Comparison of ENCODE assay signal across 17 mouse cellular contexts in genomic region chr3:94375146-94375545, GRCm38 (mm10). TPM values are rescaled to one million over a fixed set of nuclear protein-coding genes. Genes with fewer than 3 reads are reported as not detected.
DNase-seq lines count a peak whose midpoint lies in the region; ATAC-seq lines count a peak whose summit lies in the region.
"Had no signal": no experiment of that assay in that cellular context is flagged by ENCODE, and none has a peak within 500 bp of the region (broad histone marks: within the 10 kb centered on the region; RNA-seq: fewer than 3 reads in every experiment).

No protein-coding gene starts in this region.

- DNase-seq in cerebellum, adult 11-12 months, result peak; percentile 16
- no peak for DNase-seq in cerebellum, adult 11 months
- peak; percentile 42 for DNase-seq in ovary, adult 18-20 months (ENCODE audit: low spot score)
- no peak for DNase-seq in ovary, postnatal 14 days (ENCODE audit: low spot score)
- peak; percentile 55 for DNase-seq in thymus, postnatal 25 days
- no peak for DNase-seq in urinary bladder, postnatal 25 days (ENCODE audit: low spot score)
- DNase-seq in spleen, adult 12 weeks (ENCODE audit: low spot score), result no peak
- DNase-seq: liver, postnatal 0 days; right cerebral cortex, postnatal 4 days had no signal

- ATAC-seq in granulocyte monocyte progenitor cell, adult 5-6 weeks (replicated peaks; ENCODE audit: poor library complexity, severe bottlenecking), result peak; percentile 65
- ATAC-seq: forebrain, embryonic 16.5 days; hindbrain, embryonic 16.5 days; liver, postnatal 0 days had no signal

RNA-seq across cellular contexts. Expression of gene Rorc, which starts 2.6 kb away (rescaled TPM):
- total RNA-seq in granulocyte monocyte progenitor cell, adult 5-6 weeks (2014; fragmentation: Nextera tagmentation), result not detected in 2 replicates
- total RNA-seq in granulocyte monocyte progenitor cell, adult 5-6 weeks (2017), result 0.13 TPM in 1 of 2 replicates, not detected in the other
- total RNA-seq: ES-E14 had no signal

RNA-seq across cellular contexts. Expression of gene C2cd4d, which starts 12.9 kb away (rescaled TPM):
- not detected in 2 replicates for total RNA-seq in granulocyte monocyte progenitor cell, adult 5-6 weeks (2014; fragmentation: Nextera tagmentation)
- total RNA-seq in granulocyte monocyte progenitor cell, adult 5-6 weeks (2017), result not detected in 2 replicates
- total RNA-seq: ES-E14; gastrocnemius, adult 8-10 months; heart, postnatal 25 days had no signal

RNA-seq across cellular contexts. Expression of gene Lingo4, which starts 23.2 kb away (rescaled TPM):
- not detected in 2 replicates for total RNA-seq in granulocyte monocyte progenitor cell, adult 5-6 weeks (2014; fragmentation: Nextera tagmentation)
- not detected in 2 replicates for total RNA-seq in granulocyte monocyte progenitor cell, adult 5-6 weeks (2017)
- total RNA-seq: ES-E14 had no signal

RNA-seq across cellular contexts. Expression of gene Them5, which starts 33.2 kb away (rescaled TPM):
- total RNA-seq in granulocyte monocyte progenitor cell, adult 5-6 weeks (2014; fragmentation: Nextera tagmentation), result not detected in 2 replicates
- total RNA-seq in granulocyte monocyte progenitor cell, adult 5-6 weeks (2017), result not detected in 2 replicates
- total RNA-seq: gastrocnemius, adult 8-10 months; heart, postnatal 25 days; layer of hippocampus, adult 8-10 months; left cerebral cortex, adult 8-10 months had no signal

RNA-seq across cellular contexts. Expression of gene Tdrkh, which starts 37.9 kb away (rescaled TPM):
- 4.5 TPM in 2 replicates for total RNA-seq in granulocyte monocyte progenitor cell, adult 5-6 weeks (2014; fragmentation: Nextera tagmentation)
- 5.7 and 6.1 TPM in 2 replicates for total RNA-seq in granulocyte monocyte progenitor cell, adult 5-6 weeks (2017)

Comparison
In these comparisons a context has a peak if more than half of its experiments do, and no peak if none do; other contexts are left out.
1. DNase-seq: peak in cerebellum, adult 11-12 months (single experiment), ovary, adult 18-20 months (single experiment) and thymus, postnatal 25 days (single experiment); none in cerebellum, adult 11 months (single experiment), ovary, postnatal 14 days (single experiment), urinary bladder, postnatal 25 days (single experiment) and spleen, adult 12 weeks (single experiment).